Mouse (Mus musculus): ENCODE data around the gene Gm45902. TPM values are rescaled to one million over a fixed set of nuclear protein-coding genes. Genes with fewer than 3 reads are reported as not detected.
A peak's percentile ranks its signal among the peaks of the same experiment; 100 is the strongest.

The Gm45902 gene
- total RNA-seq (2015; ENCODE audit: low replicate concordance) (7.2 and 10.5 TPM in 2 replicates), total RNA-seq (2017; ENCODE audit: low replicate concordance) (14.0 and 14.7 TPM in 2 replicates)

- ATAC-seq (replicated peaks; ENCODE audit: low FRiP score, poor library complexity, severe bottlenecking): peak; percentile 95
Observed at GRCm38 (mm10) chr2:3512552-3513454, at the start of gene Gm45902, which contains the start of the genes Hspa14 and Cdnf. TSS of gene Gm45902 (minus strand) at chr2:3512790. TSS of gene Hspa14 (minus strand) at chr2:3512814. TSS of gene Cdnf (plus strand) at chr2:3513030.

- ATAC-seq (replicated peaks; ENCODE audit: low FRiP score, poor library complexity, severe bottlenecking): no peak
Observed at GRCm38 (mm10) chr2:3546588-3546987, 34.0 kb upstream of the Gm45902 start.

GRCm38 (mm10) chr2:3546055-3546454 lies 33.5 kb upstream of the Gm45902 start:
- ATAC-seq (replicated peaks; ENCODE audit: low FRiP score, poor library complexity, severe bottlenecking): no peak

GRCm38 (mm10) chr2:3541307-3542079 lies 28.9 kb upstream of the Gm45902 start:
- no peak for ATAC-seq (replicated peaks; ENCODE audit: low FRiP score, poor library complexity, severe bottlenecking)

- ATAC-seq (replicated peaks; ENCODE audit: low FRiP score, poor library complexity, severe bottlenecking): no peak
Observed at GRCm38 (mm10) chr2:3526288-3526687, 13.7 kb upstream of the Gm45902 start.

- no peak for ATAC-seq (replicated peaks; ENCODE audit: low FRiP score, poor library complexity, severe bottlenecking)
Observed at GRCm38 (mm10) chr2:3522558-3522957, 10.0 kb upstream of the Gm45902 start.

GRCm38 (mm10) chr2:3512076-3512475 lies 514 bp downstream of the Gm45902 start:
- ATAC-seq (replicated peaks; ENCODE audit: low FRiP score, poor library complexity, severe bottlenecking): peak; percentile 37

- no peak for ATAC-seq (replicated peaks; ENCODE audit: low FRiP score, poor library complexity, severe bottlenecking)
Observed at GRCm38 (mm10) chr2:3500886-3501285, 11.7 kb downstream of the Gm45902 start.

GRCm38 (mm10) chr2:3499543-3499942 lies 13.0 kb downstream of the Gm45902 start:
- ATAC-seq (replicated peaks; ENCODE audit: low FRiP score, poor library complexity, severe bottlenecking): no peak

- ATAC-seq (replicated peaks; ENCODE audit: low FRiP score, poor library complexity, severe bottlenecking): no peak; the same call in 1 of the 2 replicates
Observed at GRCm38 (mm10) chr2:3493833-3494409, 18.7 kb downstream of the Gm45902 start.

GRCm38 (mm10) chr2:3489816-3490215 lies 22.8 kb downstream of the Gm45902 start:
- ATAC-seq (replicated peaks; ENCODE audit: low FRiP score, poor library complexity, severe bottlenecking): no peak

- no peak for ATAC-seq (replicated peaks; ENCODE audit: low FRiP score, poor library complexity, severe bottlenecking)
Observed at GRCm38 (mm10) chr2:3480239-3480638, 32.4 kb downstream of the Gm45902 start.

- ATAC-seq (replicated peaks; ENCODE audit: low FRiP score, poor library complexity, severe bottlenecking): no peak
Observed at GRCm38 (mm10) chr2:3475746-3476251, 36.8 kb downstream of the Gm45902 start.

- ATAC-seq (replicated peaks; ENCODE audit: low FRiP score, poor library complexity, severe bottlenecking): peak; percentile 96
Observed at GRCm38 (mm10) chr2:3474861-3475283, 37.7 kb downstream of the Gm45902 start, which contains the start of gene Suv39h2. TSS of gene Suv39h2 (minus strand) at chr2:3475031.

- ATAC-seq (replicated peaks; ENCODE audit: low FRiP score, poor library complexity, severe bottlenecking): peak; percentile 58
Observed at GRCm38 (mm10) chr2:3474361-3474805, 38.2 kb downstream of the Gm45902 start.

GRCm38 (mm10) chr2:3473891-3474290 lies 38.7 kb downstream of the Gm45902 start:
- 0 out of 2 replicates have a peak, but pooled peaks have one; percentile 28 for ATAC-seq (replicated peaks; ENCODE audit: low FRiP score, poor library complexity, severe bottlenecking)

GRCm38 (mm10) chr2:3456590-3456989 lies 56.0 kb downstream of the Gm45902 start:
- ATAC-seq (replicated peaks; ENCODE audit: low FRiP score, poor library complexity, severe bottlenecking): 0 out of 2 replicates have a peak, but pooled peaks have one; percentile 39

All from erythroid progenitor cell, adult 5-6 weeks (primary cell).